Mouse (Mus musculus) hindbrain, embryonic 13.5 days (tissue): ENCODE results near the gene Smdt1. TPM values are rescaled to one million over a fixed set of nuclear protein-coding genes. Genes with fewer than 3 reads are reported as not detected.

ENCODE experiments used
- microRNA-seq: library from miRNA; unstranded; fragments of <30 nt; microRNA quantifications from one replicate; pipeline ENCODE4, GENCODE M21; 2016
- polyA plus RNA-seq: library from polyadenylated mRNA; unstranded; fragments of >200 nt; fragmentation: Nextera tagmentation; extraction: Ambion mirVana; gene quantifications from 2 replicates; pipeline ENCODE4 v1.2.1, GENCODE M21; 2015

Smdt1 gene
- polyA plus RNA-seq, 1 experiment from 2014 or later = 365 TPM

Small RNA genes lying within 50 kb of the gene (microRNA-seq; reads per million reads assigned to microRNA genes)
- not detected for gene Mir7684

Other genes starting within 250 kb of the Smdt1 start
- 13.0 and 14.8 TPM in 2 replicates for gene Ccdc134, start 211.0 kb upstream of the Smdt1 start, polyA plus RNA-seq
- 179 and 193 TPM in 2 replicates for gene Srebf2, start 191.8 kb upstream of the Smdt1 start, polyA plus RNA-seq
- 0.93 and 1.8 TPM in 2 replicates for gene Shisa8, start 126.1 kb upstream of the Smdt1 start, polyA plus RNA-seq
- gene Tnfrsf13c, start 114.6 kb upstream of the Smdt1 start, polyA plus RNA-seq = not detected in 2 replicates
- 20.0 and 22.0 TPM in 2 replicates for gene Cenpm, start 94.2 kb upstream of the Smdt1 start, polyA plus RNA-seq
- 8.9 and 9.2 TPM in 2 replicates for gene 1500009C09Rik, start 86.6 kb upstream of the Smdt1 start, polyA plus RNA-seq
- 329 and 346 TPM in 2 replicates for gene Sept3, start 64.1 kb upstream of the Smdt1 start, polyA plus RNA-seq
- 0.16 and 0.18 TPM in 2 replicates for gene Wbp2nl, start 40.0 kb upstream of the Smdt1 start, polyA plus RNA-seq
- gene Naga, start within 50 bp of the Smdt1 start, polyA plus RNA-seq = 29.3 and 30.2 TPM in 2 replicates
- 1.9 and 2.3 TPM in 2 replicates for gene Pheta2, start within 50 bp of the Smdt1 start, polyA plus RNA-seq
- 363 and 382 TPM in 2 replicates for gene Ndufa6, start 15.4 kb downstream of the Smdt1 start, polyA plus RNA-seq
- 2.1 and 2.6 TPM in 2 replicates for gene Cyp2d22, start 41.3 kb downstream of the Smdt1 start, polyA plus RNA-seq
- gene Cyp2d11, start 55.1 kb downstream of the Smdt1 start, polyA plus RNA-seq = not detected in 2 replicates
- not detected in 2 replicates for gene Cyp2d10, start 68.2 kb downstream of the Smdt1 start, polyA plus RNA-seq
- not detected in 2 replicates for gene Cyp2d9, start 94.5 kb downstream of the Smdt1 start, polyA plus RNA-seq
- not detected in 2 replicates for gene Cyp2d12, start 216.1 kb downstream of the Smdt1 start, polyA plus RNA-seq